Mouse (Mus musculus): ENCODE data around the gene Aars. TPM values are rescaled to one million over a fixed set of nuclear protein-coding genes. Genes with fewer than 3 reads are reported as not detected.
"Not testable (repeated sequence)": the region's sequence is repeated elsewhere in the genome, so short reads cannot be mapped to it uniquely, and the experiment has no call there.

Aars gene
- polyA plus RNA-seq, 1 experiment from 2014 or later: 91.6 TPM

GRCm38 (mm10) chr8:111079861-111080271 lies 46.9 kb downstream of the Aars start:
- Histone ChIP-seq H3K4me1 (ENCODE audit: control insufficient read depth, insufficient read depth, low read length) (no peaks in the 10 kb centered on the region; the same call in 1 of the 2 replicates), H3K9me3 (replicated peaks; ENCODE audit: control insufficient read depth, low read length, poor library complexity, severe bottlenecking) (no peaks in the 10 kb centered on the region), H3K36me3 (ENCODE audit: control insufficient read depth, insufficient read depth, low read length) (no peaks in the 10 kb centered on the region), H3K27me3 (ENCODE audit: control insufficient read depth, insufficient read depth, low read depth, low read length) (no peaks in the 10 kb centered on the region), H3K4me3 (ENCODE audit: low read depth, low read length) (no peak overlapping the region), H3K9ac (ENCODE audit: low read depth, low read length) (no peak overlapping the region), H3K4me2 (ENCODE audit: low read length) (no peak overlapping the region), H3K27ac (ENCODE audit: low read length) (no peak overlapping the region)
- 26% methylated on average over 6 of the region's 6 CpGs for WGBS
- no peak for ATAC-seq

DNA sequence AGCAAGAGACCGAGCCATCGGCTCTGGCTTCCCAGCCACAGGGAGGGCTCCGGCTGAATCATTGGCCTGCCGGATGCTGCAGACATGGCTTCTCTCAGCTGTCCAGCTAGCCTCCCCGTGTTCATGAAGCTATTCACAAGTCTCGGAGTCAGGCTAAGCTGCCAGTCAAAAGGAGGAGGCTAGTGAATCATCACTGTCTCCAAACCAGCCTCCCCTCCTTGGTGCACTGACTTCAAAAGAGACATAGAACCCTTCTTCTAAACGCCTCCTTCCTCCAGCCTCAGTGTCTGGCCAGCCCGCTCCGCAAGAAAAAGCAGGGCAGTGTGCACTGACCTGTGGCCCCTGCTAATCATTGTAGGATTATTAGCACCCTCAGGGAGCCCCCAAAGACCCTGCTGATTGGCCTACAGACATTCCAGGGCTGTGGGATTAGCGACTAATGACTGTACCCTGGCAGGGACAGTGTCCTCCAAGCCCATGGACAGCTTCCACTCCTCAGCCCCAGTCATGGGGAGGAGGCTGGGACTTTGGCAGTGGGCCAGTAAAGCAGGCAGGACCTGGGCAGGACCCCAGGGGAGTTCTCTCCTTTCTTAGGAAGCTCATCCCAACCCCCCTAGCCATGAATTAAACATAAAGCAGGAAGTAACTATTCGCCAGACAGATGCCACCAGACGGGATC lies 48.8 kb downstream of the Aars start:
- no peak for ATAC-seq
- no peak overlapping the region for H3K4me2 ChIP-seq (ENCODE audit: low read length)
- no peaks in the 10 kb centered on the region; the same call in 1 of the 2 replicates for H3K4me1 ChIP-seq (ENCODE audit: control insufficient read depth, insufficient read depth, low read length)
- H3K9ac ChIP-seq (ENCODE audit: low read depth, low read length): no peak overlapping the region
- no peaks in the 10 kb centered on the region for H3K27me3 ChIP-seq (ENCODE audit: control insufficient read depth, insufficient read depth, low read depth, low read length)
- no peaks in the 10 kb centered on the region for H3K9me3 ChIP-seq (replicated peaks; ENCODE audit: control insufficient read depth, low read length, poor library complexity, severe bottlenecking)
- no peak overlapping the region for H3K27ac ChIP-seq (ENCODE audit: low read length)
- H3K4me3 ChIP-seq (ENCODE audit: low read depth, low read length): no peak overlapping the region
- H3K36me3 ChIP-seq (ENCODE audit: control insufficient read depth, insufficient read depth, low read length): no peaks in the 10 kb centered on the region
- 31% methylated on average over 12 of the region's 12 CpGs for WGBS

DNA sequence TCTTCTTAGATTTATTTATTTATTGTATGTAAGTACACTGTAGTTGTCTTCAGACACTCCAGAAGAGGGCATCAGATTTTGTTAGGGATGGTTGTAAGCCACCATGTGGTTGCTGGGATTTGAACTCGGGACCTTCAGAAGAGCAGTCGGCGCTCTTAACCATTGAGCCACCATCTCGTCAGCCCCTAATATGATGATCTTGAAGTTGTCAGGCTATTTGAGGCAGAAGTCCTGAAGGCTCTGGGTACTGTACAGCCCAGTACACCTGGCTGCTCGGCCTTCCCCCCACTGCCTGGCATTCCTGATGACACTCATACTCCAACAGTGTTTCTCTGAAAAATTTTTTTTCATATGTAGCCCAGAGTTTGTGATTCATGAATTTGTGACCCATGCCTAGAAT lies 51.0 kb downstream of the Aars start:
- ATAC-seq; H3K9ac ChIP-seq (ENCODE audit: low read depth, low read length); H3K4me1 ChIP-seq (ENCODE audit: control insufficient read depth, insufficient read depth, low read length); H3K9me3 ChIP-seq (replicated peaks; ENCODE audit: control insufficient read depth, low read length, poor library complexity, severe bottlenecking); H3K36me3 ChIP-seq (ENCODE audit: control insufficient read depth, insufficient read depth, low read length); H3K27me3 ChIP-seq (ENCODE audit: control insufficient read depth, insufficient read depth, low read depth, low read length); H3K27ac ChIP-seq (ENCODE audit: low read length); H3K4me3 ChIP-seq (ENCODE audit: low read depth, low read length); H3K4me2 ChIP-seq (ENCODE audit: low read length): not testable (repeated sequence)
- 95% methylated on average over 5 of the region's 5 CpGs for WGBS

DNA sequence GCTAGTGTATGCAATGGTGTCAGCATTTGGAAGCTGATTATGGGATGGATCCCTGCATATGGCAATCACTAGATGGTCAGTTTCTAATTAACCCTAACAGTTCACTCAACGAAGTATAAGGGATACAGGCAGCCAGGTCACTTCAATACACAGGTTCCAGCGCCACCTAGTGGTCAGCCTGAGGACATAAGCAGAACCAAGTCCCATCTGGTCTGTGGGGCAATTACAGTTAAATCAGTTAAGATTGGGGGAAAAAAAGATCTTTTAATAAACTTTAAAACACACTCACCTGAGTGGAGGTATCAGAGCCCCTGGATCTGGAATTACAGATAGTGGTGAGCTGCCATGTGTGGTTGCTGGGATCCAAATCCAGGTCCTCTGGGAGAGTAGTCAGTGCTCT lies 57.2 kb downstream of the Aars start:
- 0 out of 2 replicates have a peak, but pooled peaks have one; percentile 34 for ATAC-seq
- H3K27me3 ChIP-seq (ENCODE audit: control insufficient read depth, insufficient read depth, low read depth, low read length): no peaks in the 10 kb centered on the region
- peaks cover 2% of the 10 kb centered on the region; the same call in 1 of the 2 replicates for H3K4me1 ChIP-seq (ENCODE audit: control insufficient read depth, insufficient read depth, low read length)
- H3K4me2 ChIP-seq (ENCODE audit: low read length): no peak overlapping the region
- 0% methylated on average over 2 of the region's 2 CpGs for WGBS
- H3K9me3 ChIP-seq (replicated peaks; ENCODE audit: control insufficient read depth, low read length, poor library complexity, severe bottlenecking): no peaks in the 10 kb centered on the region
- H3K4me3 ChIP-seq (ENCODE audit: low read depth, low read length): no peak overlapping the region
- no peak overlapping the region for H3K27ac ChIP-seq (ENCODE audit: low read length)
- H3K9ac ChIP-seq (ENCODE audit: low read depth, low read length): no peak overlapping the region
- H3K36me3 ChIP-seq (ENCODE audit: control insufficient read depth, insufficient read depth, low read length): no peaks in the 10 kb centered on the region

GRCm38 (mm10) chr8:111091706-111092105 lies 58.8 kb downstream of the Aars start:
- Histone ChIP-seq H3K4me3 (ENCODE audit: low read depth, low read length) (no peak overlapping the region), H3K36me3 (ENCODE audit: control insufficient read depth, insufficient read depth, low read length) (no peaks in the 10 kb centered on the region), H3K4me2 (ENCODE audit: low read length) (no peak overlapping the region), H3K27me3 (ENCODE audit: control insufficient read depth, insufficient read depth, low read depth, low read length) (no peaks in the 10 kb centered on the region), H3K9me3 (replicated peaks; ENCODE audit: control insufficient read depth, low read length, poor library complexity, severe bottlenecking) (no peaks in the 10 kb centered on the region), H3K9ac (ENCODE audit: low read depth, low read length) (no peak overlapping the region), H3K27ac (ENCODE audit: low read length) (no peak overlapping the region), H3K4me1 (ENCODE audit: control insufficient read depth, insufficient read depth, low read length) (peaks cover 14% of the 10 kb centered on the region)
- ATAC-seq: no peak
- WGBS: 88% methylated on average over 7 of the region's 7 CpGs

DNA sequence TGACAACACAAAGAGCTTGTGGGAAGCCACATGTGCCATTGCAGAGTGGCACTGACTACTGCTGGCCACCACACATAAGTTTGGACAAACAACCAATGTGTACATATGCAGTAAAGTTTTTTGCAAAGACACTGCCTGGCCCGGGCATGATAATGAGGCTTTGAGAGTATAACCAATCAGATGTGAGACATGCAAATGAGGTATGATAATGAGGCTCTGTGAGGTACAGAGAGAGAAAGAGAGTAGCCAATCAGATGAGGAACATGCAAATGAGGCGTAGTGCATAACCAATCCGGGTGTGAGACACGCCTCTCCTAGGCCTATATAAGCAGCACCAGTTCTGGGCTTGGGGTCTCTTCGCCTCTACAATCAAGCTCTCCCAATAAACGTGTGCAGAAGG lies 59.4 kb downstream of the Aars start, which contains the start of gene Clec18a:
Clec18a (minus strand) TSS at position 101 of the 400 bp plus-strand sequence.
- peaks cover 14% of the 10 kb centered on the region for H3K4me1 ChIP-seq (ENCODE audit: control insufficient read depth, insufficient read depth, low read length)
- not testable (repeated sequence) for H3K27ac ChIP-seq (ENCODE audit: low read length); H3K4me3 ChIP-seq (ENCODE audit: low read depth, low read length); H3K4me2 ChIP-seq (ENCODE audit: low read length); H3K27me3 ChIP-seq (ENCODE audit: control insufficient read depth, insufficient read depth, low read depth, low read length); H3K9me3 ChIP-seq (replicated peaks; ENCODE audit: control insufficient read depth, low read length, poor library complexity, severe bottlenecking); H3K36me3 ChIP-seq (ENCODE audit: control insufficient read depth, insufficient read depth, low read length); ATAC-seq; H3K9ac ChIP-seq (ENCODE audit: low read depth, low read length)
- 90% methylated on average over 5 of the region's 6 CpGs for WGBS

GRCm38 (mm10) chr8:111093865-111094718 lies 61.1 kb downstream of the Aars start, which contains the start of gene Pdpr:
Gene Pdpr, plus strand, starts transcription at chr8:111094630.
- Histone ChIP-seq H3K9ac (ENCODE audit: low read depth, low read length) (peak within 1 kb of the TSS; percentile 72), H3K4me2 (ENCODE audit: low read length) (peak within 1 kb of the TSS; percentile 74), H3K9me3 (replicated peaks; ENCODE audit: control insufficient read depth, low read length, poor library complexity, severe bottlenecking) (no peaks in the 10 kb centered on the region), H3K36me3 (ENCODE audit: control insufficient read depth, insufficient read depth, low read length) (no peaks in the 10 kb centered on the region), H3K27ac (ENCODE audit: low read length) (peak within 1 kb of the TSS; percentile 80), H3K4me1 (ENCODE audit: control insufficient read depth, insufficient read depth, low read length) (peaks cover 14% of the 10 kb centered on the region), H3K27me3 (ENCODE audit: control insufficient read depth, insufficient read depth, low read depth, low read length) (no peaks in the 10 kb centered on the region), H3K4me3 (ENCODE audit: low read depth, low read length) (peak within 1 kb of the TSS; percentile 61)
- 8% methylated on average over 44 of the region's 72 CpGs for WGBS
- peak; percentile 94 for ATAC-seq

- ATAC-seq: peak; percentile 61
- under 1% methylated on average over 49 of the region's 69 CpGs for WGBS
- H3K36me3 ChIP-seq (ENCODE audit: control insufficient read depth, insufficient read depth, low read length); H3K27me3 ChIP-seq (ENCODE audit: control insufficient read depth, insufficient read depth, low read depth, low read length); H3K9me3 ChIP-seq (replicated peaks; ENCODE audit: control insufficient read depth, low read length, poor library complexity, severe bottlenecking): not testable (repeated sequence)
- Histone ChIP-seq H3K4me2 (ENCODE audit: low read length) (peak overlapping the region; percentile 73), H3K9ac (ENCODE audit: low read depth, low read length) (peak overlapping the region; percentile 69), H3K27ac (ENCODE audit: low read length) (0 out of 2 replicates have a peak overlapping the region, but pooled peaks have one; percentile 17), H3K4me3 (ENCODE audit: low read depth, low read length) (peak overlapping the region; percentile 61), H3K4me1 (ENCODE audit: control insufficient read depth, insufficient read depth, low read length) (peaks cover 14% of the 10 kb centered on the region)
Observed at GRCm38 (mm10) chr8:111094719-111095302, 61.9 kb downstream of the Aars start.
